8 mouse cellular contexts compared by ENCODE assay signal in genomic region chr14:61056445-61056844, GRCm38 (mm10). TPM values are rescaled to one million over a fixed set of nuclear protein-coding genes. Genes with fewer than 3 reads are reported as not detected.
DNase-seq lines count a peak whose midpoint lies in the region; ATAC-seq and TF ChIP-seq lines count a peak whose summit lies in the region.

No protein-coding gene starts in this region.

- H3K4me3 ChIP-seq in heart, embryonic 10.5 days = peak overlapping the region; percentile 56
- peak overlapping the region; percentile 23 for H3K4me3 ChIP-seq in hindbrain, embryonic 14.5 days (replicated peaks; ENCODE audit: low read length)
- H3K4me3 ChIP-seq in midbrain, postnatal 0 days (ENCODE audit: low read depth, low read length) = peak overlapping the region; percentile 33

- peaks cover 52% of the 10 kb centered on the region for H3K4me1 ChIP-seq in heart, embryonic 10.5 days
- H3K4me1 ChIP-seq in hindbrain, embryonic 14.5 days (replicated peaks; ENCODE audit: control insufficient read depth, insufficient read depth, low read length) = peaks cover 11% of the 10 kb centered on the region
- peaks cover 11% of the 10 kb centered on the region for H3K4me1 ChIP-seq in midbrain, postnatal 0 days (ENCODE audit: insufficient read depth, low read length)

- WGBS in heart, embryonic 10.5 days = under 1% methylated on average over 16 of the region's 16 CpGs
- under 1% methylated on average over 16 of the region's 16 CpGs for WGBS in hindbrain, embryonic 14.5 days
- WGBS in midbrain, postnatal 0 days = under 1% methylated on average over 16 of the region's 16 CpGs

- peak; percentile 77 for DNase-seq in heart, embryonic 10.5 days (ENCODE audit: low spot score)
- DNase-seq in heart, postnatal 14 days = no peak
- peak; percentile 77 for DNase-seq in R1 (ENCODE audit: low read depth, low spot score)
- DNase-seq in hindbrain, embryonic 14.5 days (ENCODE audit: low spot score) = no peak
- DNase-seq in midbrain, postnatal 0 days (ENCODE audit: low spot score) = no peak
- no peak for DNase-seq in layer of hippocampus, adult 8-10 months (ENCODE audit: low spot score in 2 of 2)
- DNase-seq in layer of hippocampus, postnatal 25 days (ENCODE audit: extremely low spot score in 1 of 2, low spot score in 1 of 2) = no peak
- no peak for DNase-seq in cerebellum, adult 8-10 months

- peaks cover 12% of the 10 kb centered on the region; the same call in 1 of the 2 replicates for H3K27me3 ChIP-seq in heart, embryonic 10.5 days (ENCODE audit: insufficient read depth, poor library complexity, severe bottlenecking)
- H3K27me3 ChIP-seq in hindbrain, embryonic 14.5 days (ENCODE audit: control insufficient read depth, insufficient read depth, low read length) = peaks cover 27% of the 10 kb centered on the region
- no peaks in the 10 kb centered on the region for H3K27me3 ChIP-seq in midbrain, postnatal 0 days (ENCODE audit: insufficient read depth, low read length)

- peak overlapping the region; percentile 55 for H3K4me2 ChIP-seq in hindbrain, embryonic 14.5 days (replicated peaks)
- peak overlapping the region; percentile 63 for H3K4me2 ChIP-seq in midbrain, postnatal 0 days (ENCODE audit: low read depth, low read length, poor library complexity, severe bottlenecking)

- intact Hi-C loops in heart, postnatal 14 days (cut with DNase I) = no loop called here

- no peaks in the 10 kb centered on the region for H3K36me3 ChIP-seq in heart, embryonic 10.5 days
- no peaks in the 10 kb centered on the region for H3K36me3 ChIP-seq in hindbrain, embryonic 14.5 days (replicated peaks; ENCODE audit: control insufficient read depth, insufficient read depth)
- no peaks in the 10 kb centered on the region for H3K36me3 ChIP-seq in midbrain, postnatal 0 days (ENCODE audit: insufficient read depth, low read length)

- no peak for ATAC-seq in hindbrain, embryonic 14.5 days (ENCODE audit: low FRiP score)
- ATAC-seq in midbrain, postnatal 0 days (ENCODE audit: low FRiP score) = no peak

- H3K27ac ChIP-seq in heart, embryonic 10.5 days = peak overlapping the region; percentile 72
- no peak overlapping the region for H3K27ac ChIP-seq in hindbrain, embryonic 14.5 days
- no peak overlapping the region for H3K27ac ChIP-seq in midbrain, postnatal 0 days (ENCODE audit: low read depth, low read length)

- TF ChIP-seq CTCF in midbrain, postnatal 0 days (IDR thresholded peaks at IDR 0.05) = no peak

- H3K9me3 ChIP-seq in heart, embryonic 10.5 days = no peaks in the 10 kb centered on the region
- 0 out of 2 replicates have a peak, but pooled peaks cover 2% of the 10 kb centered on the region for H3K9me3 ChIP-seq in hindbrain, embryonic 14.5 days (ENCODE audit: control insufficient read depth, low read length)
- no peaks in the 10 kb centered on the region for H3K9me3 ChIP-seq in midbrain, postnatal 0 days (ENCODE audit: low read length)

- H3K9ac ChIP-seq in hindbrain, embryonic 14.5 days = peak overlapping the region; percentile 37
- H3K9ac ChIP-seq in midbrain, postnatal 0 days (replicated peaks; ENCODE audit: low read length, poor library complexity, severe bottlenecking) = 0 out of 2 replicates have a peak overlapping the region, but pooled peaks have one; percentile 48

RNA-seq across cellular contexts. Expression of gene Tnfrsf19, which starts 10.2 kb away (rescaled TPM):
- polyA plus RNA-seq in heart, embryonic 10.5 days (2016; fragmentation: Nextera tagmentation; extraction: Ambion mirVana) = 29.8 and 32.8 TPM in 2 replicates
- total RNA-seq in heart, postnatal 14 days (2021) = 1 to 10 TPM; 2.2 to 3.2 TPM
- polyA plus RNA-seq in hindbrain, embryonic 14.5 days (2014; fragmentation: Nextera tagmentation; extraction: Ambion mirVana) = 39.5 and 41.3 TPM in 2 replicates
- 42.9 and 50.3 TPM in 2 replicates for total RNA-seq in midbrain, postnatal 0 days (2014; rRNA removed)
- polyA plus RNA-seq in midbrain, postnatal 0 days (2015; fragmentation: Nextera tagmentation; extraction: Ambion mirVana) = 29.5 and 32.3 TPM in 2 replicates
- 10 to 100 TPM; 41.9 to 49.1 (median 46.4) TPM for total RNA-seq in layer of hippocampus, adult 8-10 months (2022)
- 10 to 100 TPM; 51.8 to 64.6 TPM for total RNA-seq in layer of hippocampus, postnatal 25 days (2021)

Comparison
In these comparisons a context has a peak if more than half of its experiments do, and no peak if none do; other contexts are left out.
1. DNase-seq: peak in heart, embryonic 10.5 days (single experiment) and R1 (single experiment); none in heart, postnatal 14 days (0 of 2), hindbrain, embryonic 14.5 days (single experiment), midbrain, postnatal 0 days (single experiment), layer of hippocampus, adult 8-10 months (0 of 2), layer of hippocampus, postnatal 25 days (0 of 2) and cerebellum, adult 8-10 months (single experiment).
2. RNA of gene Tnfrsf19, which starts 10.2 kb away (total RNA-seq): 51.8 to 64.6 TPM in layer of hippocampus, postnatal 25 days, 41.9 to 49.1 TPM in layer of hippocampus, adult 8-10 months and 42.9 to 50.3 TPM in midbrain, postnatal 0 days; 2.2 to 3.2 TPM in heart, postnatal 14 days; every median in the first group is over 10 times any median in the second.
3. Peak in every context shown above with its lines, with median percentiles within 50 percentile points of each other: H3K4me3 ChIP-seq.